Mouse (Mus musculus) kidney, adult 2 months (tissue): ENCODE results near the gene Tent5b. TPM values are rescaled to one million over a fixed set of nuclear protein-coding genes. Genes with fewer than 3 reads are reported as not detected.

Experiments used
- DNase-seq: peaks from one replicate; pipeline ENCODE4 v3.0.0; 2021
- H3K27ac ChIP-seq: fragments of 200-500 bp; 2 replicates; pipeline ENCODE4 v1.5.1; 2012; ENCODE audit warnings: low read depth, low read length, control low read depth, inconsistent platforms; ENCODE audit not compliant: insufficient read depth
- H3K27me3 ChIP-seq: fragments of 200-500 bp; replicated peaks from 2 replicates; pipeline ENCODE4 v1.6.1; 2012; ENCODE audit warnings: mild to moderate bottlenecking, moderate library complexity, low read length, inconsistent platforms; ENCODE audit not compliant: control insufficient read depth, insufficient read depth
- H3K36me3 ChIP-seq: fragments of 200-500 bp; 2 replicates; pipeline ENCODE4 v1.6.1; 2012; ENCODE audit warnings: mild to moderate bottlenecking, moderate library complexity, low read length, inconsistent platforms; ENCODE audit not compliant: control insufficient read depth, insufficient read depth
- H3K4me1 ChIP-seq: fragments of 200-500 bp; 2 replicates; pipeline ENCODE4 v1.6.1; 2011; ENCODE audit warnings: low read length; ENCODE audit not compliant: control insufficient read depth, insufficient read depth
- H3K4me3 ChIP-seq: fragments of 200-500 bp; 2 replicates; pipeline ENCODE4 v1.5.1; 2011; ENCODE audit warnings: mild to moderate bottlenecking, low read depth, low read length, control low read depth; ENCODE audit not compliant: insufficient read depth
- CTCF ChIP-seq: fragments of 200-500 bp; conservative IDR thresholded peaks from 2 replicates; pipeline ENCODE4 v1.5.1; 2011; ENCODE audit warnings: low read depth, mild to moderate bottlenecking, control low read depth, low read length, moderate library complexity, mixed read lengths; ENCODE audit not compliant: insufficient read depth, insufficient read length
- POLR2A ChIP-seq: fragments of 200-500 bp; IDR thresholded peaks from one replicate; pipeline ENCODE4 v1.6.1; 2011; ENCODE audit warnings: low read depth, low read length, control low read depth
- WGBS: fragments of 180-500 bp; shearing (Covaris S2); methylation state at CpG from one replicate; pipeline ENCODE4 v1.1.7; 2018; 5-methylcytosine and 5-hydroxymethylcytosine counted together
- polyA plus RNA-seq: library from polyadenylated mRNA; depleted of rRNA; stranded (reverse); fragments of >200 nt; gene quantifications from 2 replicates; pipeline ENCODE4 v1.2.3, GENCODE M21; 2012

The Tent5b gene
- polyA plus RNA-seq, 1 experiment, result 2.9 TPM

GRCm38 (mm10) chr4:133442194-133442593 lies 37.7 kb upstream of the Tent5b start:
- no peak overlapping the region for H3K27ac ChIP-seq
- H3K4me1 ChIP-seq, result no peaks in the 10 kb centered on the region
- WGBS, result 77% methylated on average over 3 of the region's 3 CpGs
- no peak for DNase-seq
- H3K27me3 ChIP-seq, result no peaks in the 10 kb centered on the region
- no peak overlapping the region for H3K4me3 ChIP-seq
- H3K36me3 ChIP-seq, result no peaks in the 10 kb centered on the region
- TF ChIP-seq POLR2A (no peak), CTCF (no peak)

DNA sequence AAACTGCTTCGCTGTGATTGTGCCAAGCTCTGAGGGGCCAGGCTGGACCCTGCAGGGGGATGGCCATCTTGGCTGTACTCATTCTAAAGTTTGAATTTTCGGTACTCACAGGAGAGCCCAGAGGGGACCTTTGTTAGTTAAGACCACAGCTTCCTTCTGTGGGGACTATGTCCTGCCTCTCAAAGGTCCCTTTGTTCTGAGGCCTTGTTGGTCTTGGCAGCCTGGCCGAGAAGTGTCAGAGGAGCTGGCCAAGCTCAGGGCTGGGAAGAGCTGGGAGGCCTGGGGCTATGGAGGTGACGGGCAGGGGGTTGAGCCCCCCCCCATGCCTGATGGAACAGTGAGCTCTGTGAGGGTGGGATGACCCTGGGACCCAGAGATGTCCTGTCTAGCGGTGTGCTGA lies 36.8 kb upstream of the Tent5b start:
- WGBS, result 67% methylated on average over 5 of the region's 5 CpGs
- no peaks in the 10 kb centered on the region for H3K4me1 ChIP-seq

GRCm38 (mm10) chr4:133445727-133446126 lies 34.2 kb upstream of the Tent5b start:
- TF ChIP-seq CTCF, result no peak
- no peak for TF ChIP-seq POLR2A
- Histone ChIP-seq H3K27me3 (no peaks in the 10 kb centered on the region), H3K4me3 (no peak overlapping the region), H3K36me3 (no peaks in the 10 kb centered on the region), H3K4me1 (no peaks in the 10 kb centered on the region), H3K27ac (no peak overlapping the region)
- WGBS, result 86% methylated on average over 5 of the region's 5 CpGs
- DNase-seq, result no peak

More for the DNA sequence above, 36.8 kb upstream of the Tent5b start:
- Histone ChIP-seq H3K4me3 (no peak overlapping the region), H3K27me3 (no peaks in the 10 kb centered on the region), H3K27ac (no peak overlapping the region), H3K36me3 (no peaks in the 10 kb centered on the region)
- no peak for DNase-seq
- TF ChIP-seq POLR2A (no peak), CTCF (no peak)

DNA sequence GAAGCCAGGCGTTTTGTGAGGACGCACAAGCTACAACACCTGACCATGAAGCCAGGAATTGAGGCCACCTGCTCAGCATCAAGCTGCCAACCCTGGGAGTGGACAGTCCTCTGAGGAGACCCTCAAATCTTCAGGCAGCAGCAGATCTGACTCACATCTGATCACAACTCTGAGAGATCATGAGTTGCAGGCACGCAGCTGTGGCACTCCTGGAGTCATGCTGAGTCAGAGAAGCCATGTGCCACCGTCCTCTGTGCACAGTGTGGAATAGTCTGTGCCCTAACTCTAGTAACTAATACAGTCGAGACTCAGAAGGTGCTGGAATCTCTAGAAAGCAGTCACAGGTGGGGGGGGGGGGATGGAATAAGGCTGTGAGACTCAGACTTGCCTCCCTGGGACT lies 32.6 kb upstream of the Tent5b start:
- TF ChIP-seq POLR2A (no peak), CTCF (no peak)
- WGBS, result 69% methylated on average over 5 of the region's 5 CpGs
- no peak overlapping the region for H3K27ac ChIP-seq
- DNase-seq, result no peak
- H3K27me3 ChIP-seq, result no peaks in the 10 kb centered on the region
- H3K4me1 ChIP-seq, result no peaks in the 10 kb centered on the region
- H3K36me3 ChIP-seq, result no peaks in the 10 kb centered on the region
- H3K4me3 ChIP-seq, result no peak overlapping the region

GRCm38 (mm10) chr4:133447967-133448366 lies 32.0 kb upstream of the Tent5b start:
- no peak for TF ChIP-seq POLR2A
- TF ChIP-seq CTCF, result no peak
- H3K27ac ChIP-seq, result no peak overlapping the region
- no peak overlapping the region for H3K4me3 ChIP-seq
- no peaks in the 10 kb centered on the region for H3K36me3 ChIP-seq
- no peaks in the 10 kb centered on the region for H3K4me1 ChIP-seq
- 87% methylated on average over 11 of the region's 11 CpGs for WGBS
- H3K27me3 ChIP-seq, result no peaks in the 10 kb centered on the region
- no peak for DNase-seq

- DNase-seq, result no peak
- Histone ChIP-seq H3K4me1 (no peaks in the 10 kb centered on the region), H3K27me3 (no peaks in the 10 kb centered on the region), H3K4me3 (no peak overlapping the region), H3K27ac (no peak overlapping the region), H3K36me3 (no peaks in the 10 kb centered on the region)
- TF ChIP-seq CTCF, result no peak
- no peak for TF ChIP-seq POLR2A
- WGBS, result 68% methylated on average over 8 of the region's 8 CpGs
Observed at GRCm38 (mm10) chr4:133448708-133449388, 31.1 kb upstream of the Tent5b start.

DNA sequence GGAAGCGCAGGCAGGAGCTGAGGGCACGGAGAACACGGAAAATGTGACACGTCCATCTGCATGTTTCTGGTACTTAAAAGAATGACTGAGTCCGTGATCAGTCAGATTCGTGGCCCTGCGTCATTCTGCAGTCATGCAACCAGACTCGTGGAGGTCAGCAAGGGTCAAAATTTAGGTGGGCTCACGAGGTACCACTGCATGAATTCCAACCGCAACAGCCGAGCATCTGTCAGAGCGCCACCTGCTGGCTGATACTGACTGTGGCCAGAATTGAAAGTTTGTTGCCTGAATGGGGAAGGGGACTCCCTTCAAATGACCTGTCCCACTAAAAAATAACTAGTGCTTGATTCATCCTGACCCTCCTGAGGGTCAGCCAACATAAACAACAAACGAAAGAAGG lies 30.2 kb upstream of the Tent5b start:
- TF ChIP-seq POLR2A, result no peak
- peak; percentile 75 for TF ChIP-seq CTCF
- WGBS, result 18% methylated on average over 13 of the region's 13 CpGs
- DNase-seq, result peak; percentile 38
- Histone ChIP-seq H3K4me1 (no peaks in the 10 kb centered on the region), H3K27me3 (no peaks in the 10 kb centered on the region), H3K27ac (no peak overlapping the region), H3K4me3 (no peak overlapping the region), H3K36me3 (no peaks in the 10 kb centered on the region)
